Mouse (Mus musculus) retina, embryonic 14.5 days (tissue): Measurements from ENCODE around the gene B4galnt2.
A peak's percentile ranks its signal among the peaks of the same experiment; 100 is the strongest.
"Not testable (repeated sequence)": the region's sequence is repeated elsewhere in the genome, so short reads cannot be mapped to it uniquely, and the experiment has no call there.

Source experiments
- DNase-seq: peaks from one replicate; pipeline ENCODE4 v3.0.0-alpha.2; 2015; ENCODE audit warnings: low spot score

Gene B4galnt2

DNA sequence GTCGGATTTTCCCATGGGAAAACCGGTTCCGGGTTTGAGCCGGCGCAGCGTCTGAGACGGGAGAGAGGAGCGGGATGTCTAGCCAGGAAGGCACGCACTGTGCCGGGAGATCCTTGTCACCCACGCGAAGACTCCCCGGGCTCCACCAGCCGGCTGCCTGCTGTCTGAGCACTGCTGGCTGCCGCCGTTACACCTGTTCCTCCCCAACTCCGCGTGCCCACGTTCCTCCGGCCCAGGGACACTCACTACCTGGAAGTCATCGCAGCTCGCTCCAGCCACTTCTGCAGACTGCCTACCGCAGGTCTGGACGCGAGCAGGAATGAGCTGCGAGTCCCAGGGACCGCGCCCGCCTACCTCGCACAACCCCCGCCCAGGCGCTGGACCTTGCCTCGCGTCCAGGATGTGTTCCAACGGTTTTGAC is at the start of gene B4galnt2:
Gene B4galnt2, minus strand, starts transcription at position 321 of the 421 bp plus-strand sequence.
- DNase-seq, result peak; percentile 38

DNA sequence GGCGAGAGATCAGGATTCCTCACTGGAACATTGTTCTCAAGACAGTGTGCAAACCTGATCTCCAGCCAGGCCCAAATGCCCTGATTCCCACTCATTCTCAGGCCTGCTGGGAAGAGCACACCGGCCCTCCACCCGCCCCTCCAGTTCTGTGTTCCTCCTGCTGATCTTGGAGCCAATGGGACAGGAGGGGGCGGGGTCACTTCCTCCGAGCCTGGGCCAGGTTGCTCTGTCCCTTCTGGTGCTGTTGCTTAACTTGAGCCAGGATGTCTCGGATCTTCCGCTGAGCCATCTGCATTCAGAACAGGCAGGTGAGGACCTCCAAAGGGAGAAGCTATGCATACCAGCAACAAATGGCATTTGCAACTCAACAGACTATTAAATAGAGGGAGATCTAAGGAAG is 48.6 kb upstream of the B4galnt2 start:
- no peak for DNase-seq

DNA sequence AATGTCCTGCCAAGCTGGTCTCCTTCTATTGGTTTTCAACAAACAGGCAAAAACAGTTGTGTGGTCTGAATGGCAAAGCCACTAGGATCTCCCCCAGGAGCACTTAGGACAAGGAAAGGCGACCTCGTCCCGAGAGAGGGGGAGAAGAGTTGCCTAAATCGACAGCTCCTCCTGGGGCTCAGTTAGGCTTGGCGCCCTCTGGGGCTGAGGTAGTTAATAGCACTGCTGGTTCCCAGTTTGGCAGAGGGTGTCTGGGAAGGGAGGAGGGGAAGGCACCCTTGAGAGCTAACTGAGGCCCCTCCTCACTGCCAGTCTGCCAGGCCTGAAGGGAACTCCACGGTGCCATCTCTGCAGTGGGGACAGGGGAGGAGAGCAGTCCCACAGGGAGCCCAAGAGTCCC is 44.5 kb upstream of the B4galnt2 start:
- no peak for DNase-seq

DNA sequence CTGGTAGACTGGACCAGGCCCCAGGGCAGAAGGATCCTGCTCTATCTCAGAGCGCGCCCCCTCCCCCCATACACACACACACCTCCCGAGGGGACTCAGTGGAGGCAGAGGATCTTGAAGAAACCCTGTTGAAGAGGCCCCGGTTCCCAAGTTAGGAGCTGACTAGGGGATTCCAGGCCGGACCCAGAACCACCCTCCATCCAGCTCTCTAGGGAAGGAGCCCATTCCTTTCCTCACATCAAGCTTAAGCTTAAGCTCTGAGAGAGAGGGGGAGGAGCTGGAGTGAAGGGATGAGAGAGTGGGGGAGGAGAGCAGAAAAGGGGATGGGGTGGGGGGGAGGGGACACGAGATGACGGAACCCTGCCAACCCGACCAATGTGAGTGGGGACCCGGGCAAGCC is 43.6 kb upstream of the B4galnt2 start:
- DNase-seq, result no peak

DNA sequence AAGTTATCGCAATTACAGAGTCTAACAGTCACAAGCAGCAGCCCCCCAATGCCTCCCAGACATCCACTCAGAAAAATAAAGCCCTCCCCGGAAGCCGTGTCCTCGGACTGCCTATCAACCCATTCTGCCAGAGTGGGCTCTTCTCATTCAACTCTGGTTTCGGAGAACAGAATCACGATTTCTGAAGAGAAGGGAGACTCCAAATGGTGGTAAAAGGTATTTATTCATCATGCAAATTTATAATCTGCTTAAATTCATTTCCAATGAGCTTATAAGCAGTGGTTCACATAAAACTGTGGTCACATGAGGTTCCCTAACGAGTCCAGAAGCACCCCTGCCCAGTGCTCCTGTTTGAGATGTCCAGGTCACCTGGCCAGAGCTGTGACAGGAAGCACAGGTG is 42.7 kb upstream of the B4galnt2 start:
- no peak for DNase-seq

DNA sequence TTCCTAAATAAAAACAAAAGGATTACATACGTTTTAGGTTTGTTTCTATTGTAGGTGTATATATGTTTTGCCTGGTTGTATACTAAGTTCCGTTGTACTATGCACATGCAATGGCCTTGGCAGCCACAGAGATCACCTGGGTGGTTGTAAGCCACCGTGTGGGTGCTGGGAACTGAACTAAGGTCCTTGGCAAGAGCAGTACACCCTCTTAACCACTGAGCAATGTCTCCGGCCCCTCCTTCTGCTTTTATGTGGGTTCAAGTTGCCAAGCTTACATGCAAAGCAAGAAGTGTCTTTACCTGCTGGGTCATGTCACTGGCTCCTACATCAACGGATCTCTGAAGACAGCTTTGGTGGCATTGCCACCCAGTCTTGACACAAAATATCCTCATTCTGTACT is 38.6 kb upstream of the B4galnt2 start:
- DNase-seq, result no peak

DNA sequence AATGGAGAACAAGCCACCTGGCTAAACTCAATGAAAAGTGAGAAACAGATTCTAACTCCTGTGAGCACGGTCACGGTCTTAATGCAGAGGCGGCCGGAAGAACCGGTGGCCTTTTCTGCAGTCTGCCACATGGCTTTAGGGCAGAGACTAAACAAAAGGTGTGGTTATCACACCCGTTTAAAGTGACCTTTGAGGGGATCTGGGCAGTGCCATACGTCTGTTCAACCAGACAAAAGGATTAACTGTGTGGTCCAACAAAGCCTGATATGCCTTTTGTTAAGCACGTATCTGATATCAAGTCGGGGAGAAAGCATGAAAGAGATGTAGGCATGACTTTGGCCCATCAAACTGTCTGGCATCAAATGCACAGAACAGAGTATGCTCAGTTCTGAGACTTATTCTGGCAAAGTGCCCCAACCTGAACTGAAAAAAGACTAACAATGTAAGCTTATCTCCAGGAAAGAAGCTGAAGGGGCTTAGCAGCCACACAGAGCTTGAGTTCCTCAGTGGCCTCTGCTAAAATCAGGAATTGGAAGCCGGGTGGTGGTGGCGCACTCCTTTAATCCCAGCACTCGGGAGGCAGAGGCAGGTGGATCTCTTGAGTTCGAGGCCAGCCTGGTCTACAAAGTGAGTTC is 31.3 kb upstream of the B4galnt2 start:
- no peak for DNase-seq

DNA sequence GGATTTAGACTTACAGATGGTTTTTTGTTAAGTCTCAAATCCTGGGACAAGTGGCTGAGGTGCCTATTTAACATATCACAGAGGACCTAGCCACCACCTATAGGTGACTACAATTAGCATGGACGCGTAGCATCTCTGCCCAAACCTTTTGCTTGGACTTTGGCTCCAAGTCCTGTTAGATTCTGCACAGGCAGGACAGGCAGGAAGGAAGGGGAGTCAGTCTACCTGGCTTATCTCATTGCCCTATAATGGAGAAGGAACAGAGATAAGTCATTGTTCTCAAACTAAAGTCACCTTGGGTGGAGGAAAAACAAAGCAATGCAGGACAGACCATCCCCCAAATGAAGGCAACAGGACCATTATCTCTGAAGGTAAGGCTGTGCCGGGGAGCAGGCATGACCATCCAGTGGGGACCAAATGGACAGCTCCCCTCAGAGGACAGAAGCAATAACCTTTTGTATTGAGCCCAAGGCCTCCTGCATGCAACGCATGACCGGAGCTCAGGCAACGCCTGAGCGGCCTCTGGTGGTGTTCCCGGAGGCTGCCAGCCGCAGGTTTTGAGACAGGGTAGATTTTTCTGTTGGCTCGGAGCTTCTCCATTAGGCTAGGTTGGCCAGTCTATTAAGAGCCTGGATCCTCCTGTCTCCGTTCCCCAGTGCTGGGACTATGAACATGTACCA is 25.3 kb upstream of the B4galnt2 start:
- no peak for DNase-seq

DNA sequence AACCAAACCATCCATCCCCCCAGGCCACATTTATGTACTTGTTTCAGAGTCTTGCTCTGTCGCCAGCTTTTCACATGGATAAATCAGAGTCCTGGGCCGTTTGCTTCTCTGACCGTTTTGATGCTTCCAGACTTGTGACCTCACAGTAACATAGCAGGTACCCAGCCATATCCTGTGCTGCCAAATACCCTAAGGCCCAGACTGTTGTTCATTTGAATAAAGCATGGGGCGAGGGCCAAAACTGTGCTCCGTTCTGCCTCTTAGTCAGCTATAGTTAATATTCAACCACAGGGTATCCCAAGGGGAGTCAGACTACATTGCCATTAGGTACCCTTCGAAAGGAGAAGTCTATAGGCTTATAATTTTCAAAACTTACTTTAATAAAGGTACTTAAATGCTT is 21.7 kb upstream of the B4galnt2 start:
- no peak for DNase-seq

DNA sequence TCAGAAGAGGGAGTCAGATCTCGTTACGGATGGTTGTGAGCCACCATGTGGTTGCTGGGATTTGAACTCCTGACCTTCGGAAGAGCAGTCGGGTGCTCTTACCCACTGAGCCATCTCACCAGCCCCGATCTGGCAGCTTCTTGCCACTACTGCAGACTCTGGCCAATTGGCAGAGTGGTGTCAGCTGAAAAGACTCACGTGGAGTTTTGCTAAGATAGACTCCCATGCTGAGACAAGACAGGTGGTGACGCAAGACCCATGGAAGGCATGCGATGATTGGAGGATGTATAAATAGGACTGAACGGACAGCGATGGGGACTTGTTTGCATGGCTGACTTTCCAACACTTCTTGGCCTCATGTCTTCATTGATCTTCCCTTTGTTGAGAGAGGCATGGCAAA is 17.5 kb upstream of the B4galnt2 start:
- DNase-seq, result not testable (repeated sequence)

DNA sequence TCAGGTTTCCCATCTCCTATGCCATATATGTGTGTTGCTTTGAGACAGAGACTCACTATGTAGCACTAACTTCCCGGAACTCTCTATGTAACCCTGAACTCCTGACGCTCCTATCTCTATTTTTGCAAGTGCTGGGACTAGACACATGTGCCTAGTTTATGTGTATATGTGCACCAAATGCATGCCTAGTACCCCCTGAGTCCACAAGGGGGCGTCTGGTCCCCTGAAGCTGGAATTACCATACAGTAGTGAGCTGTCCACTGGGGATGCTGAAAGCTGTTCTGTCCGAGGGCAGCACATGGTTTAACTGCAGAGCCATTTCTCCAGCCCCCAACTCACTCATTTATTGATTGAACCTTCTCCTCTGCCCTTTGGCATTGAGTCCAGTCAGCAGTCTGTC is 11.7 kb upstream of the B4galnt2 start:
- DNase-seq, result no peak

DNA sequence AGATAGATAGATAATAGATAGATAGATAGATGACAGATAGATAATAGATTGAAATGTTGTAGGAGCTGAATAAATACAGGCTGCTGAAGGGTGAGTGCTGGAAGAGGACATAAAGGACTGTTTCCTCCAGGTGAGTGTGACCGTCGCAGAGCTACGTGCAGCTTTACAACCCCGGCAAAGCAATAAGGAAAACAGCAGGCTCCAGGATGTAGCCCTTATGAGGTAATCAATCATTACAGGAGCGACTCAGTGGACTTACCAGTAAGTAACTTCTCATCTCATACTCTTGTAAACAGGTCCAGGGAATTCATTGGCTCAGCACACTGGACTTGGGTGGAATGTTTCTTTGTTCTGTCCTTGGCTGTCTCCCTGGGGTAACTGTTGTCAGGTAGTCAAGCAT is 11.3 kb upstream of the B4galnt2 start:
- DNase-seq, result no peak

DNA sequence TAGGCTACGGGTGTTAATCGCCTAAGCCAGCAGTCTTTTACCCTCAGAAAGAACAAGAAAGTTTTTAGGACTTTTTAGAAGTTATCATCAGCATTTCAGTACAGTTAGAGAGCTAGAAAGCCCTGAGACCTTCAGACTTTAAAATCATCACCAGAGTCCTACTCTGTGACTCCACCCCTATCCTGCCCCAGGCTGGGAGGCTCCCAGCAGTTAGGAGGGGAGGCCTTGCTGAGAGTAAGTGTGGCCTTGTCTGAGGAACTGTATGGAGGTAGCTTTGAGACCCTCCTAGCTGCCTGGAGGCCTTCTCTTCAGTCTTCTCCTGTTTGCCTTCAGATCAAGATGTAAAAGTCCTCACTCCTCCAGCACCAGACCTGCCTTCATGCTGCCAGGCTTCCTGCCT is 9.5 kb upstream of the B4galnt2 start:
- no peak for DNase-seq

DNA sequence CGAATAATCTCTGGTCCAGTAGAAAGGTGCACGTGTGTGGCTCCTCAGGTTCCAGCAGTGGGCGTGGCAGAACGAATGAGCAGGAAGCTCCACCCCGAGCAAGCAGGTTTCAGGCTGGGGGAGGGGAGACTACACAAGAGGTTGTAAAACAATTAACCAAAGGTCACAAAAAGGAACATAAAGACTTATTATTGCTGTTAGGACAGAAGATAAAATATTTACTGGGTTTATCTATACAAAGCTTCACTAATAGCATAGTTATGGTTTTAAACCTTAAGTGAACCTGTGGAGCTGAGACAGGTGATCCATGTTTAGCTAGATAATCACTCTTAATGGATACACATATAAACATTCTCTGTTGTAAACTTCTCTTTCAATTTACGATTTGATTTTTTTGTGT is 8.8 kb upstream of the B4galnt2 start:
- DNase-seq, result not testable (repeated sequence)

DNA sequence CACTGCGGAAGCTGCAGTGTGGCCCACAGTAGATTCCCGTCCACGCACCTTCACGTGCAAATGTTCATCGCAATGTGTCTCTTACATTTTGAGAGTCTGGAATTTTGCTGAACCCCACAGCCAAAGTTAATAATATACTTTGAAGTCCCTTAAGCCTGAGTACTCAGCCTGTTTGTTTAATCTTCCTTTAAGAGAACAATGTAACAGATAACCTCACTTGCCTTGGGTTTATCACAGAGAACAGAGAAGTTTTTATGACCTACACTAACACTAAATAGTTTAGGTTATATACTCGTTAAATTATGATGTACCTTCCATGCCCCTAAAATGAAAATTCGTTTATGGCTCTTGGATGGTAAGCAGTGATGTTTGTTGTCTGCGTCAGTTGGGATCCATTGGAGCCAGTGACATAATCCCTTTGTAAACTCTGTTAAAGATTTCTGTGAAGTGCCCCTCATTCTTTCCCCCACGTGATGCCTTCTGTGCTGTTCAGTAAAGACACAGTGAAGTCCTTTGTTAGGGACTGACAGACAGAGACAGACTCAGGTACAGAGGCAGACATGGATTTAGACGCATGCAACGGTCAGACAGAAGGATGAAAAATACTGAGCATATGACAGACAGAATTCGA is 7.4 kb upstream of the B4galnt2 start:
- DNase-seq, result no peak

DNA sequence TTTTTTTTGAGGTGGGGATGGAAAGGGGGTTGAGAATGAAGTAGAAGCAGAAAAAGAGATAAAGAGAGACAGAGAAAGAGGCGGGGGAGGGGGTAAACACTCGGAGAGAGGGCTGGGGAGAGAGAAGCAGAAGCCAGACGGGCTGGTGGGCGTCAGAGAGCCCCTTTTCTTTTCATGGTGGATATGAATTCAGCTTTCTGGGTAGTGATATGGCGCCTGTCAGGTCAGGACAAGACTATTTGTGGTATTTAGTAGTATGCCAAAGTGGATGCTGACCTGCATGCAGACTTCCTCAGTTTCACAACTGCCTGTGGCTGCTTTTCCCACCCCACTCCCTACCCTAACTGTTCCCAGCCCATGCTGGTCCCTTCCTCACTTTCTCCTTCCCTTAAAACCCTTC is 1.7 kb upstream of the B4galnt2 start:
- DNase-seq, result no peak

DNA sequence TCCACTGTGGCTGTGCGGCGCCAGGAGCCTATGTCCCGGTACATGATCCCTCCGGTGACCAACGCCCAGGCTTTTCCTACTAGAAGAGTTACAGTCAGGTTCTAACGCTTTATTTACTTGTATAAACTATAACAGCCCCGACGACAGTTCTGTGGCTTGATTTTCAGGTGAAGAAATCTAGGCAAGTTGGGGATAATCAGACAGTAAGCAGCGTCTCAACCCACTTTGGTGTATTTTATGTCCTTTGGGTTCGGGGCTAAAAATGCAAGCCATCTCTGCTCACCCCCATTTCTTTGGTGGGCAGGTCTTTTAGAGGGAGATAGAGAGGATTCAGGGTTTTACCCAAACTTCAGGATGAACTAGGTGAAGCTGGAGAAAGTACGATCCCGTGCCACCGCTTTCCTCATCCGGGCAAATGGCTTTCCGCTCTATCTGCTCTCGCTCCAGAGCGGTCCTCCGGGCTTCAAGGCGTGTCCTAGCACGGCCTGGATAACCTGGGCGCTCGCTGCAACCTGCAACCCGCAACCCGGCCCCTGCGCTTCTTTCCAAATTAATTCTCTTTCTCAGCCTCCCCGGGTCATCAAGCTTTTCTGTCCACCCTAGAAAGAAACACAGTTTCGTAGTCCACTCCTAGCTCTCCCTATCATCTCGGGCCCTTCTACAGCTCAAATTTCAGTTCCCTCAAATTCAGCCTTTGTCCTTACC is 467 bp upstream of the B4galnt2 start:
- peak; percentile 54 for DNase-seq

DNA sequence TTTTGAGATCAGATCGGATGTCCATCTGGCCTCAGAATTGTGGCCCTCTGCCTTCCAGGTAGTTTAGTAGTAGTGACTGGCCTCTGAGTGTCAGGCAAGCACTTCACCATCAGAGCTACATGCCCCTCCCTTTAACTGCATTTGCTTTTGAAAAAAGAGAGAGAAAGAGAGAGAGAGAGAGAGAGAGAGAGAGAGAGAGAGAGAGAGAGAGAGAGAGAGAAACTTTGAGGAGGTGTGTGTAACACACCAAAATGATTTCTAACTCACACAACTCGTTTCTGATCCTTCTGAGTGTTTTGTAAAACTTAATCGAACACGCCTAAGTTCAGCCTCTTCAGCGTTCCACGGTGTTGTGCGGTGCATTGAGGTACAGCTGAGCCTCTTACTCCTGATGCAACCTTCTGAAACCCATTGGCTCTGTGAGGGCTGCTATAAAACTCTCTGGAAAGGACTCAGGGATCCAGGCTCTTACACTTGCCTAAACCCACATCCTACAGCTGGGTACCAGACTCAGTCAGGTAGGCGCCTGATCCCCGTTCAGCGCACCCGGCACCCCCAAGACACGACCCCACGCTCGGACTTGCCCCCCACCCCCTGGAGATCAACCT is 628 bp downstream of the B4galnt2 start:
- no peak for DNase-seq

DNA sequence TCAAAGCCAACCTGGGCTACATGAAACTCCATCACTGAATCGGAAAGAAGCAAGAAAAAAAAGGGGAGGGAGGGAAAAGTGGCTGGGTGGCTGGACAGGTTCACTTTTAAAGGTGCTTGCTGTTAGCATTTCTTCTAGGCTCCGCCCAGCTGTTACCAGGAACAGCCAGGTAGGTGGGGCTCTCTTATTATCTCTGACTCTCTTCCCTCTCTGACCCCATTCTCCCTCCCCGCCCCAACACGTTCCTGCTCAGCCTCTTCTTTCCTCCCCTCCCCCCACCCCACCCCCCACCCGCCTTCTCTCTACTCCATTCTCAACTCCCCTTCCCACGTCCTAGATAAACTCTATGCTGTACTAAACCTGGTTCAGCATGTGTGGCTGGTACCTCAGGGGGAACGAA is 3.1 kb downstream of the B4galnt2 start:
- DNase-seq, result no peak

DNA sequence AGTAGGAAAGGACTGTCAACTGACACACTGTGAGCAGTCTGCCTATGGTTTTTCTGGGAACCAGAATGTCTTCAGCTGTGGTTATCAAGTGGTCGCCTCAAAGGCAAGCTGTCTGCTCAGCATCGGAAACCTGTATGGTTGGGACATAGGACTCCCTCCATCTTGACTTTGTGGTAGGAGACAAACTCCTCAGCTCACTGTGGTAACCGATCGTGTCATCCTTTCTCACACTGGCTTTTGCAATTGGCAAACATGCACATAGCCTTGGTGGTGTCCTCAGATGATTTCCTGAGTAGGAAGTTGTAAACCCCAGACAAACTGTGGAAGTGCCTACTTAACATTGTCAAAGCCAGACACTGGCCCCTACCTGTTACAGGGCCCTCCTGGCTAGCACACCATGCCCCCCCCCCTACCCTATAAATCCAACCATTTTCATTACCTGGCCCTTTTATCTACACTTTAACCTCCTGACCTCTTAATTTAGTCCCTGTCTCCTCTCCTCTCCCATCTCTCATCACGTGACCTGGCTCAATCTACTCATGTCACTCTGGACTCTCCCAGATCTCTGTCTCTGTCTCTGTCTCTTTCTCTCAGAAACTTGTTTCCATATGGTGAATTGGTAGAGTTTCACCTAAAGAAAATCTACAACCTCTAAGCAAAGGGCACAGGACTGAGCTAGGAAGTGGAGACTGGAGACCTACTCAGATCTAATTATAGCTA is 6.7 kb downstream of the B4galnt2 start:
- DNase-seq, result no peak

DNA sequence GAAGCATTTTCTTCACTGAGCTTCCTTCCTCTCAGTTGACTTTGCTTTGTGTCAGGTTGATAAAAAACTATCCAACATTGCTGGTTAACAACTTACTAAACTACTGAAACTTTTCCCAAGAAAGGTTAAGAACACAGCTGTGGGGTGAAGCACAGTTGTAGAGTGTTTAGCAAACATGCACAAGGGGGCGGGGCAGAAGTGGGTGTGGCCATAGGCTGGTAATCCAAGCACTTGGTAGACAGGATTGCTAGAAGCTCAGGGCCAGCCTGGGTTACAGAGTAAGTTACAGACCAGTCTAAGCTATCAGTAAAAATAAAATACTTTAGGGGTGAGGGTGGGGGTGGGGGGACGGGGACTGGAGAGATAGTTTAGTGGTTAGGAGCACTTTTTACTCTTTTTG is 10.4 kb downstream of the B4galnt2 start:
- DNase-seq, result no peak
